Mouse (Mus musculus): ENCODE data around the gene Reep3.
"Not testable (repeated sequence)": the region's sequence is repeated elsewhere in the genome, so short reads cannot be mapped to it uniquely, and the experiment has no call there.

The Reep3 gene

DNA sequence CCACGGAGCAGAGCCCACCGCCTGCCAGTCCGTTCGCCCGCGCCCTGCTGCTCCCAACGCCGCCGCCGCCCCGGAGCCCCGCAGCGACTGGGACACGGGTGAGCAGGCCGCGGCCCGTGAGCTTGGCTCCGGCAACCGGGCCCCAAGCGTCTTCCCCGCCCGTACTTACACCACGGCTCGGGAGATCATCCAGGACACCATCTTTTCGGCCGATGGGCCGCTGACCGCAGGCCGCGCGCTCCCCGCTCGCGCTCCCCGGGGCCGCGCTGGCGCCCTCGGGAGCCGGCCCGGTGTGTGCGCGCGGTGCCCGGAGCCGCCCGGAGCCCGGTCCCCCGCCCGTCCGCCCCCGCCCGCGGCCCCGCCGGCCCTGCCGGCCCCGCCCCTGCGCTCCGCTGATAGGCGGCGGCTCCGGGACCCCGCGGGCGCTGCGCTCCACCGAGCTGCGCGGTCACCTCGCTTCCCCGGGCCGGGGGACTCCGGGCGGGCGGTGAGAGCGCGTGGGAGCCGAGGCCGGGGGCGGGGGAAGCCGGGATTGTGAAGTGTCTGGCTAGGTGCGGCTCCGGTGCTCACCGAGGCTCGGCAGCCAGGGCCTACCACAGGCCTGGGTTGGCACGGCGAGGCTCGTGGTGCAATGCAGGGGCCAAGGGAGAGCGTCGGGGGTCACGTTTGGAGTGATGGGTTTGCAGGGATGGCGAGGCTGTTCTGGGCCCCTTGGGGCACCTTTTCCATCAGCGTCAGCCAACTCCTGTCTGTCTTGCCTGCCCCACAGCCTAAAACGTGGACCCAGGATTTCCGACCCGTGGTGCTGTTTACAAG lies at the start of gene Reep3:
Gene Reep3 (minus strand): TSS at position 325 of the 816 bp plus-strand sequence.
- DNase-seq (ENCODE audit: low spot score) = peak; percentile 65

DNA sequence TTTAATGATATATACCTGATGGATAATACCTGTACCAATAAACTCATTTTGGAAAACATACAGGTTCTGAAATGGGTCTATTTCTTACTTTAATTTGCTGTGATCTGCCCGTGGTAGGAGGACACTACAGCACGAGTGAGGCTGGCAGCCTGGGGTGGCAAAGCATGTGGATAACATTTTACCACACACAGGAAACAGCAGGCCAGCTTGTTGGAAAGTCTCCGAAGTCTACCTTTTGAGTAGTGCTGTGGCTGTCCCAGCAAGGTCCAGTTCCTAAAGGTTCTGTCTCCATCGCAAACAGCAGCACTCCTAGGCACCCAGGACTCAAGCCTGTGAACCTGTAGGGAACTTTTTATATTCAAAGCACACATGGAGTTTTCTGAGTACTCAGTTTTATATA lies 48.9 kb upstream of the Reep3 start:
- no peak for DNase-seq (ENCODE audit: low spot score)

- no peak for DNase-seq (ENCODE audit: low spot score)
These were observed 47.5 kb upstream of the Reep3 start for GRCm38 (mm10) chr10:67144269-67144668.

- DNase-seq (ENCODE audit: low spot score) = peak; percentile 34
These were observed 46.9 kb upstream of the Reep3 start for GRCm38 (mm10) chr10:67143661-67144060.

DNA sequence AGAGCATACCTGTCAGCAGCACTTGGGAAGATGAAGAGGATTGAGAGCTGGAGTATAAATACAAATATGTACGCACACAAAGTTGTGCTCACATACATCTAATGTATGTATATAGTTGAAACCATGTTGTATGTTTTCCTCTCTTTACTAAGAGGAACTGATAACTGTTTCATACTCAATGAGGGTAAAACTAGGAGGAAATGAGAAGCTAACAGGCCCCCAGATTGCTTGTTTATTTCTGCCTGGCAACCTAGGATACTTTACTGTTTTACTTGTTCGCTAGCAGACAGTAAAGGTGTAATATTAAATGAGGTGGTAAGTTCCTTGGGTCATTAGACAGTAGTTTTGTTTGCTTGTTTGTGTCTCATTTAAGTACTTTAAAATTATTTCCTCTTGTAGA lies 40.7 kb upstream of the Reep3 start:
- no peak for DNase-seq (ENCODE audit: low spot score)

DNA sequence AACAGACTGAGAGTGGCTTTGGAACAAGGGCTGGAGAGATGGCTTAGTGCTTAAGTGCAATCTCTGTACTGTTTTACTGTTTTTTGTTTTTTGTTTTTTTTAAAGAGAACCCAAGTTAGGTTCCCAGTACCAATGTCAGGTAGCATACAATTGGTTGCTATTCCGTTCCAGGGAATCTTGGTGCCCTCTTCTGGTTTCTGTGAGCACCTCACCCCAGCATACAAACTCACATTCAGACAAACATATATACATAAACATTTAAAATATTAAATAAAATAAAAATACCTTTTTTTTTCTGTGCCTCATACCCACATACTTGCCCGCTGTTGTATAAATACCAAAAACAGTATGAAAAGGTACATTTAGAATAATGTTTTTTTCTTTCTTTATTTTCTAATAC lies 37.6 kb upstream of the Reep3 start:
- no peak for DNase-seq (ENCODE audit: low spot score)

DNA sequence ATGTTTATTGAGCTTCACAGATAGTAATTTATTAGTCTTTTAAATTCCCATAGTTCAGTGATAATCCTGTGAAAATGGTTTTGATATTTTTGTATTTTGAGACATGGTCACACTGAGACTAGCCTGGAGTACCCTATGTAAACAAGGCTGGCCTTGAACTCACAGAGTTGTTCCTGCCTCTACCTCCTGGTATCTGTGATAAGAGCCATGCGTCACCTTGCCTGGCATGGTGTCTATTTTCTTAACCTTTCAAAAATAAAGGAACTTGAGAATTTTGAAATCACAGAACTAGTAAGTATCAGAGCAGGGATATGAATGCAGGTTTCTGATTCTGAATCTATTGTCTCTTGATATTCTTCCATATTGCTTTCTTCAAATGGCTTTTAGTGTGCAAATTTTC lies 35.0 kb upstream of the Reep3 start:
- DNase-seq (ENCODE audit: low spot score) = no peak

- no peak for DNase-seq (ENCODE audit: low spot score)
These were observed 32.8 kb upstream of the Reep3 start for GRCm38 (mm10) chr10:67129531-67129930.

DNA sequence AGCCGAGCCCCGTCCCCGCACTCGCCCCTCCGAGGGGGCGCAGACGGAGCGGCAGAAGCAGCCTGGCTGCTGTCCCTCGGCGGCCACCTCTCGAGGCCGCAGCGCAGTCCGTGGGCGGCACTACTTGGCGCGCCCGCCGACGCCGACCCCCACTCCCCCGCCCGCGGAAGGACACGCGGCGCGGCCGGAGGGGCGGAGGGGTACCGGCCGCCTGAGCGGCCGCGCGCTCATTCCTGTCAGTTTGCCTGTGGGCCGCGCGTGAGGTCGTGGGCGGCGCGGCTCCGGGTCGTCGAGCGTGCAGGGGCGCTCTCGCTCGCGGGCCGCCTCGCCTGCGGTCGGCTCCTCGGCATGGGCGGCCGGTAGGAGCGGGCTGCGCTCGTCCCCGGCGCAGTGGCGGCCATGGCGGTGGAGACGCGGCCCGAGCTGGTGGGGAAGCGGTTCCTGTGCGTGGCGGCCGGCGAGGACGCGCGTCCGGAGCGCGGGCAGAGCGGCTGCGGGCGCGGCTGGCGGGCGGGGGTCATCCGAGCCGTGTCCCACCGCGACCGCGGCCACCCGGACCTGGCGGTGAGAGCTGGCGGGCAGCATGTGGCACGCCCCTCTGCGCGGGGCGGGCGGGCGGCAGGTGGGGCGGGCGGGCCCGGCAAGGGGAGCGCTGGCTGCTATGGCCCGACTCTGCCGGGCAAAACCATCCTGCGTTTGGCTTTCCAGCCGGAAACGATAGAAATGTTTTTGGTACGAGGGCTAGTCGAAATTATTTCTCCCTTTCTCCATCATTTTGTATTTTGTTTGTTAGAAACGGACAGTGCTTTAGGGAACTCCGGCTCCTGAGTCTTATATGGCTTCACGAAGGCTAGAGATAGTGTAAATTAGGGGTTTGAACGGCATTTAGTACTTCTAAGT lies 30.4 kb upstream of the Reep3 start:
- DNase-seq (ENCODE audit: low spot score) = peak; percentile 47

- DNase-seq (ENCODE audit: low spot score) = peak; percentile 57
These were observed 29.5 kb upstream of the Reep3 start for GRCm38 (mm10) chr10:67126061-67126858.

DNA sequence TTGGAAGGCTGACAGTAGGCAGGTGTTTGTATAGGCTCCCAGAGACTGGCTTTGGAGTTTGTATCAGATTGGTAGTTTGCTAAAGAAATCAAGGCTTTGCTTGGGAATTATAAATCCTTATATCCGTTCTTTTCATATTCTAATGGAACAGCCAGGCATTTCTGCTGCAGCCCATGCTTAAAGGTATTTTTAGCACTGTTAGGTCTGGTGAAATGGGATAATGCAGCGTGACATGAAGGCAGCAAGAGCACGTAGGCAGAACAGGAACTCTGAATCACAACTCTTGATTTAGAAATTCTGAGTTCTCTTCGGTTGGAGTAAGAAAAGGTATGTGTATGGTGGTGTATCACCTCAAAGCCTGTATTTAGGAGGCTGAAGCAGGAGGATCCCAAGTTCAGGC lies 27.4 kb upstream of the Reep3 start:
- no peak for DNase-seq (ENCODE audit: low spot score)

GRCm38 (mm10) chr10:67123756-67124155 lies 27.0 kb upstream of the Reep3 start:
- no peak for DNase-seq (ENCODE audit: low spot score)

GRCm38 (mm10) chr10:67120640-67121039 lies 23.9 kb upstream of the Reep3 start:
- DNase-seq (ENCODE audit: low spot score) = no peak

- DNase-seq (ENCODE audit: low spot score) = no peak
These were observed 23.4 kb upstream of the Reep3 start for GRCm38 (mm10) chr10:67120180-67120579.

- DNase-seq (ENCODE audit: low spot score) = no peak
These were observed 22.5 kb upstream of the Reep3 start for GRCm38 (mm10) chr10:67119291-67119690.

GRCm38 (mm10) chr10:67116251-67116650 lies 19.5 kb upstream of the Reep3 start:
- DNase-seq (ENCODE audit: low spot score) = no peak

GRCm38 (mm10) chr10:67115666-67116091 lies 18.9 kb upstream of the Reep3 start:
- no peak for DNase-seq (ENCODE audit: low spot score)

DNA sequence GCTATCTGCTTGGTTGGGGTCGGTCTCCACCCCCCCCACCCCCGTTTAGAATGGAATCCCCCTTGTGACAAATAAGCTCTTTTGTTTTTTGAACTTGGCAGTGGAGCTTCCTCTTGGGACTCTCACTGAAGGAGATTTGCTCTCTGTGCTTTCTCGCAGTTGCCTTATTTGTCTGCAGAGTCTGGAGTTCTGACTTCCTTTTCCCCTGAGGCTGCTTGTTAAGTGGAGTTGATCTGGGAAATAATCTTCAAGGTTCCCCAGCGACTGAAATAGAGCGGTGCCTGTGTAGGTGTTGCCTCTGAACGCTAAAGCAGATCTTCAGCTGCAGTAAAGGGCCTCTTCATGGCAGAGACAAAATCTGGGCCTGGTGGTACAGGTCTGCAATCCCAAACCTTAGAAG lies 18.4 kb upstream of the Reep3 start:
- no peak for DNase-seq (ENCODE audit: low spot score)

DNA sequence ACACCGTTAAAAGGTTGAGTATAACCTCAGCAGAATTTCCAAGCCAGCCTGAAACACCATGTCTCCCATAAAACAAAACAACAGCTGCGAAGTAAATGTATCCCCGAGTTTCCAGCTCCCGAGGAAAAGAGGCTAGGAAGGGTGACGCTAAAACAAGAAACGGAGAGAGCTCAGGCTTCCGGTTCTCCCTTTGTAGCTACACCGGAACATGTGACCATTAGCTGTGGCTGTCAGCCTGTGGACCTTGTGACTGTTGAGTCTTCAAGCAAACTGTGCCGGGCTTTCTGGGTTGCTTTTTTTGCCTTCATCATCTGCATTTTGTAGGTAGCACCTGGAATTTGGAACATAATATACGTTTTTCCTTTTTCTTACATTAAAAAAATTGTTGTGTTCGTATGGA lies 17.1 kb upstream of the Reep3 start:
- no peak for DNase-seq (ENCODE audit: low spot score)

- not testable (repeated sequence) for DNase-seq (ENCODE audit: low spot score)
These were observed 16.2 kb upstream of the Reep3 start for GRCm38 (mm10) chr10:67112967-67113366.

GRCm38 (mm10) chr10:67111799-67112177 lies 15.0 kb upstream of the Reep3 start:
- DNase-seq (ENCODE audit: low spot score) = no peak

All from embryo, embryonic 10 days (tissue).